ENCODE assay signal across 14 mouse cellular contexts in the genomic region with DNA sequence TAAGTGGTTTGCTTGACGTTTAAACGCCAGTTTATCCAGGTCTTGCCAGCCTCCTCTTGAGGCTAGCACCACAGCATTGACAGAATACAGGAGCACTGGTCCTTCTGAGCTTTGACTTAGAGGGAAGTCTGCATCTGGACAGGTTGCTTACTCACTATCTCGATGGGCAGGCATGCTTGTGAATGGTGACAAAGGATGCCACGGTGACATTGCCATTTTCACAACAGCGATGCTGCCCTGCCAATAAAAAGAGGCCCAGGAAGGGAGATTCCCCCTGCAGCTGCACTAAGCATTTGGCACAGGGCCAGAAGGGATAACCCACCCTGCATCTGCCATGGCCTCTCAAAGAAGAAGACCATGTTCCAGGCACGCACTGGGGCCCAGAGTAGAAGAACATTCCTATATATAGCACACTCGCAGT. TPM values are rescaled to one million over a fixed set of nuclear protein-coding genes. Genes with fewer than 3 reads are reported as not detected.
DNase-seq lines count a peak whose midpoint lies in the region; ATAC-seq lines count a peak whose summit lies in the region.
"Had no signal": no experiment of that assay in that cellular context is flagged by ENCODE, and none has a peak within 500 bp of the region (broad histone marks: within the 10 kb centered on the region; RNA-seq: fewer than 3 reads in every experiment).

No protein-coding gene starts in this region.

- 59% methylated on average over 7 of the region's 7 CpGs for WGBS in embryonic facial prominence, embryonic 14.5 days
- WGBS in embryonic facial prominence, embryonic 10.5 days, result 87% methylated on average over 7 of the region's 7 CpGs
- 79% methylated on average over 7 of the region's 7 CpGs for WGBS in hindbrain, embryonic 11.5 days
- 73% methylated on average over 7 of the region's 7 CpGs for WGBS in hindbrain, embryonic 12.5 days
- WGBS in intestine, embryonic 14.5 days, result 31% methylated on average over 7 of the region's 7 CpGs

- no peak overlapping the region for H3K9ac ChIP-seq in embryonic facial prominence, embryonic 14.5 days (ENCODE audit: low read depth, low read length)
- no peak overlapping the region for H3K9ac ChIP-seq in hindbrain, embryonic 11.5 days (ENCODE audit: low read depth, low read length)
- H3K9ac ChIP-seq in hindbrain, embryonic 12.5 days, result no peak overlapping the region
- no peak overlapping the region for H3K9ac ChIP-seq in intestine, embryonic 14.5 days (ENCODE audit: low read length)
- H3K9ac ChIP-seq: embryonic facial prominence, embryonic 13.5 days; liver, embryonic 14.5 days had no signal

- H3K9me3 ChIP-seq in embryonic facial prominence, embryonic 14.5 days (ENCODE audit: control insufficient read depth, low read length), result peaks cover 5% of the 10 kb centered on the region; the same call in 1 of the 2 replicates
- no peaks in the 10 kb centered on the region for H3K9me3 ChIP-seq in embryonic facial prominence, embryonic 10.5 days
- H3K9me3 ChIP-seq in hindbrain, embryonic 11.5 days (ENCODE audit: control insufficient read depth, low read length), result peaks cover 4% of the 10 kb centered on the region; the same call in 1 of the 2 replicates
- no peaks in the 10 kb centered on the region; the same call in 1 of the 2 replicates for H3K9me3 ChIP-seq in hindbrain, embryonic 12.5 days (replicated peaks)
- 0 out of 2 replicates have a peak, but pooled peaks cover 2% of the 10 kb centered on the region for H3K9me3 ChIP-seq in intestine, embryonic 14.5 days (ENCODE audit: control insufficient read depth, low read length)
- H3K9me3 ChIP-seq: embryonic facial prominence, embryonic 13.5 days had no signal

- H3K4me3 ChIP-seq in embryonic facial prominence, embryonic 14.5 days (ENCODE audit: low read depth, low read length), result no peak overlapping the region
- no peak overlapping the region for H3K4me3 ChIP-seq in embryonic facial prominence, embryonic 10.5 days
- H3K4me3 ChIP-seq in hindbrain, embryonic 11.5 days (ENCODE audit: low read depth, low read length), result no peak overlapping the region
- no peak overlapping the region for H3K4me3 ChIP-seq in hindbrain, embryonic 12.5 days
- no peak overlapping the region for H3K4me3 ChIP-seq in intestine, embryonic 14.5 days (ENCODE audit: low read depth, low read length)
- H3K4me3 ChIP-seq: embryonic facial prominence, embryonic 13.5 days had no signal

- H3K27ac ChIP-seq in embryonic facial prominence, embryonic 14.5 days (replicated peaks; ENCODE audit: low read depth, low read length), result no peak overlapping the region
- no peak overlapping the region for H3K27ac ChIP-seq in embryonic facial prominence, embryonic 10.5 days (replicated peaks)
- no peak overlapping the region for H3K27ac ChIP-seq in hindbrain, embryonic 11.5 days (ENCODE audit: low read depth, low read length)
- H3K27ac ChIP-seq in hindbrain, embryonic 12.5 days, result no peak overlapping the region
- no peak overlapping the region for H3K27ac ChIP-seq in intestine, embryonic 14.5 days (ENCODE audit: low read depth)
- H3K27ac ChIP-seq: embryonic facial prominence, embryonic 13.5 days; liver, embryonic 14.5 days; macrophage had no signal

- H3K4me2 ChIP-seq in embryonic facial prominence, embryonic 14.5 days (ENCODE audit: low read depth, low read length), result no peak overlapping the region
- H3K4me2 ChIP-seq in hindbrain, embryonic 11.5 days (replicated peaks; ENCODE audit: low read depth, low read length), result no peak overlapping the region
- H3K4me2 ChIP-seq in hindbrain, embryonic 12.5 days (replicated peaks), result no peak overlapping the region
- no peak overlapping the region for H3K4me2 ChIP-seq in intestine, embryonic 14.5 days (ENCODE audit: low read length)
- H3K4me2 ChIP-seq: embryonic facial prominence, embryonic 13.5 days had no signal

- peak; percentile 63; the same call in 1 of the 2 replicates for ATAC-seq in embryonic facial prominence, embryonic 14.5 days (ENCODE audit: low read depth)
- no peak for ATAC-seq in hindbrain, embryonic 11.5 days (ENCODE audit: low FRiP score)
- ATAC-seq in hindbrain, embryonic 12.5 days (ENCODE audit: low FRiP score), result no peak
- ATAC-seq in intestine, embryonic 14.5 days (replicated peaks; ENCODE audit: low FRiP score, low TSS enrichment, low read depth), result no peak
- no peak; the same call in 1 of the 2 replicates for ATAC-seq in megakaryocyte-erythroid progenitor cell, adult 5-6 weeks (replicated peaks; ENCODE audit: low FRiP score, low TSS enrichment, poor library complexity, severe bottlenecking)

- no peaks in the 10 kb centered on the region for H3K27me3 ChIP-seq in embryonic facial prominence, embryonic 14.5 days (replicated peaks; ENCODE audit: control insufficient read depth, insufficient read depth, low read length)
- no peaks in the 10 kb centered on the region for H3K27me3 ChIP-seq in embryonic facial prominence, embryonic 10.5 days (replicated peaks; ENCODE audit: low read depth, poor library complexity, severe bottlenecking)
- H3K27me3 ChIP-seq in hindbrain, embryonic 11.5 days (ENCODE audit: control insufficient read depth, insufficient read depth, low read length), result no peaks in the 10 kb centered on the region
- no peaks in the 10 kb centered on the region for H3K27me3 ChIP-seq in hindbrain, embryonic 12.5 days
- H3K27me3 ChIP-seq in intestine, embryonic 14.5 days (replicated peaks; ENCODE audit: control insufficient read depth, insufficient read depth, low read length), result no peaks in the 10 kb centered on the region
- H3K27me3 ChIP-seq: embryonic facial prominence, embryonic 13.5 days had no signal

- H3K4me1 ChIP-seq in embryonic facial prominence, embryonic 14.5 days (ENCODE audit: control insufficient read depth, insufficient read depth, low read length), result peaks cover 5% of the 10 kb centered on the region
- H3K4me1 ChIP-seq in embryonic facial prominence, embryonic 10.5 days, result no peaks in the 10 kb centered on the region; the same call in 1 of the 2 replicates
- no peaks in the 10 kb centered on the region for H3K4me1 ChIP-seq in hindbrain, embryonic 11.5 days (replicated peaks; ENCODE audit: control insufficient read depth, insufficient read depth, low read length)
- peaks cover 6% of the 10 kb centered on the region; the same call in 1 of the 2 replicates for H3K4me1 ChIP-seq in hindbrain, embryonic 12.5 days
- H3K4me1 ChIP-seq in intestine, embryonic 14.5 days (replicated peaks; ENCODE audit: control insufficient read depth, insufficient read depth, low read length), result peaks cover 10% of the 10 kb centered on the region

- peak; percentile 81 for DNase-seq in embryonic facial prominence, embryonic 14.5 days (ENCODE audit: low spot score)
- no peak for DNase-seq in embryonic facial prominence, embryonic 10.5 days (ENCODE audit: low spot score)
- peak; percentile 12 for DNase-seq in hindbrain, embryonic 11.5 days (ENCODE audit: low spot score)
- DNase-seq in MN1 (ENCODE audit: low spot score), result peak; percentile 15
- DNase-seq in intestine, embryonic 14.5 days (ENCODE audit: low spot score), result peak; percentile 68
- DNase-seq in layer of hippocampus, adult 11-12 months (ENCODE audit: low spot score), result no peak
- DNase-seq: cerebellum, adult 2 months; kidney, postnatal 4 days; thymus, postnatal 14 days had no signal

- no peaks in the 10 kb centered on the region for H3K36me3 ChIP-seq in embryonic facial prominence, embryonic 14.5 days (ENCODE audit: control insufficient read depth, insufficient read depth, low read length)
- H3K36me3 ChIP-seq in embryonic facial prominence, embryonic 10.5 days (replicated peaks), result no peaks in the 10 kb centered on the region
- H3K36me3 ChIP-seq in hindbrain, embryonic 11.5 days (ENCODE audit: control insufficient read depth, insufficient read depth, low read length), result no peaks in the 10 kb centered on the region
- no peaks in the 10 kb centered on the region for H3K36me3 ChIP-seq in hindbrain, embryonic 12.5 days
- H3K36me3 ChIP-seq in intestine, embryonic 14.5 days (ENCODE audit: control insufficient read depth, insufficient read depth, low read length), result no peaks in the 10 kb centered on the region
- H3K36me3 ChIP-seq: embryonic facial prominence, embryonic 13.5 days had no signal

RNA-seq across cellular contexts. Expression of a gene that starts 43.4 kb away (rescaled TPM):
- polyA plus RNA-seq in embryonic facial prominence, embryonic 14.5 days (2014; fragmentation: Nextera tagmentation; extraction: Ambion mirVana), result 157 and 162 TPM in 2 replicates
- polyA plus RNA-seq in embryonic facial prominence, embryonic 10.5 days (2016; fragmentation: Nextera tagmentation; extraction: Ambion mirVana), result 42.8 and 54.1 TPM in 2 replicates
- polyA plus RNA-seq in hindbrain, embryonic 11.5 days (2014; fragmentation: Nextera tagmentation; extraction: Ambion mirVana), result 44.7 and 50.1 TPM in 2 replicates
- 47.2 and 60.3 TPM in 2 replicates for polyA plus RNA-seq in hindbrain, embryonic 12.5 days (2016; fragmentation: Nextera tagmentation; extraction: Ambion mirVana)
- polyA plus RNA-seq in intestine, embryonic 14.5 days (2014; fragmentation: Nextera tagmentation; extraction: Ambion mirVana), result 111 and 118 TPM in 2 replicates
- 27.2 and 33.1 TPM in 2 replicates for total RNA-seq in megakaryocyte-erythroid progenitor cell, adult 5-6 weeks (2014; fragmentation: Nextera tagmentation)
- total RNA-seq in megakaryocyte-erythroid progenitor cell, adult 5-6 weeks (2017), result 35.3 and 44.1 TPM in 2 replicates

Comparison
In these comparisons a context has a peak if more than half of its experiments do, and no peak if none do; other contexts are left out.
1. DNase-seq: peak in embryonic facial prominence, embryonic 14.5 days (single experiment), hindbrain, embryonic 11.5 days (single experiment), MN1 (single experiment) and intestine, embryonic 14.5 days (single experiment); none in embryonic facial prominence, embryonic 10.5 days (single experiment) and layer of hippocampus, adult 11-12 months (single experiment).